Mouse (Mus musculus) activated CD4-positive, CD25-positive, alpha-beta regulatory T cell, adult 4 months (primary cell): Measurements from ENCODE around the gene Tada3. TPM values are rescaled to one million over a fixed set of nuclear protein-coding genes. Genes with fewer than 3 reads are reported as not detected.

Experiments used
- ATAC-seq: one replicate; pipeline ENCODE4 v1.8.0; 2017
- polyA plus RNA-seq, 2 experiments: library from polyadenylated mRNA; unstranded; fragments of 100-300 nt; shearing (Covaris generic); gene quantifications; one replicate each; pipeline ENCODE4 v1.2.1; 2017

Tada3 gene
- polyA plus RNA-seq, 2 experiments from 2014 or later: 32.8 to 49.4 TPM

- ATAC-seq: no peak
Observed at GRCm38 (mm10) chr6:113386025-113386424, 8.3 kb upstream of the Tada3 start.

- ATAC-seq: no peak
Observed at GRCm38 (mm10) chr6:113385160-113385714, 7.6 kb upstream of the Tada3 start.

- no peak for ATAC-seq
Observed at GRCm38 (mm10) chr6:113384351-113384927, 6.8 kb upstream of the Tada3 start.

- ATAC-seq: no peak
Observed at GRCm38 (mm10) chr6:113380480-113380879, 2.8 kb upstream of the Tada3 start.

- ATAC-seq: no peak
Observed at GRCm38 (mm10) chr6:113379246-113379645, 1.6 kb upstream of the Tada3 start.

GRCm38 (mm10) chr6:113377172-113377495, 549 bp downstream of the Tada3 start:
- ATAC-seq: no peak

- ATAC-seq: no peak
Observed at GRCm38 (mm10) chr6:113373491-113373890, 4.2 kb downstream of the Tada3 start.

GRCm38 (mm10) chr6:113370194-113370929, 7.3 kb downstream of the Tada3 start:
- no peak for ATAC-seq

- ATAC-seq: no peak
Observed at GRCm38 (mm10) chr6:113368577-113368976, 9.1 kb downstream of the Tada3 start.

GRCm38 (mm10) chr6:113368124-113368523, 9.6 kb downstream of the Tada3 start:
- ATAC-seq: no peak

GRCm38 (mm10) chr6:113367574-113367973, 10.1 kb downstream of the Tada3 start:
- ATAC-seq: no peak

GRCm38 (mm10) chr6:113366639-113367038, 11.0 kb downstream of the Tada3 start:
- no peak for ATAC-seq

GRCm38 (mm10) chr6:113364518-113365135, 13.1 kb downstream of the Tada3 start:
- no peak for ATAC-seq

- ATAC-seq: no peak
Observed at GRCm38 (mm10) chr6:113362241-113362640, 15.4 kb downstream of the Tada3 start.

GRCm38 (mm10) chr6:113361476-113361875, 16.2 kb downstream of the Tada3 start:
- ATAC-seq: no peak

- no peak for ATAC-seq
Observed at GRCm38 (mm10) chr6:113353696-113354095, 24.0 kb downstream of the Tada3 start.

- ATAC-seq: no peak
Observed at GRCm38 (mm10) chr6:113352820-113353219, 24.9 kb downstream of the Tada3 start.

GRCm38 (mm10) chr6:113351653-113352052, 26.0 kb downstream of the Tada3 start:
- no peak for ATAC-seq

GRCm38 (mm10) chr6:113351161-113351560, 26.5 kb downstream of the Tada3 start:
- ATAC-seq: no peak

- ATAC-seq: no peak
Observed at GRCm38 (mm10) chr6:113350538-113350937, 27.1 kb downstream of the Tada3 start.

- ATAC-seq: no peak
Observed at GRCm38 (mm10) chr6:113346897-113347296, 30.8 kb downstream of the Tada3 start.

- ATAC-seq: no peak
Observed at GRCm38 (mm10) chr6:113344321-113344720, 33.4 kb downstream of the Tada3 start.

- no peak for ATAC-seq
Observed at GRCm38 (mm10) chr6:113343177-113344092, 34.2 kb downstream of the Tada3 start, which contains the start of gene Camk1. Gene Camk1, minus strand, starts transcription at chr6:113343984.
